8 mouse cellular contexts compared by ENCODE assay signal in genomic region chr6:29527361-29528164, GRCm38 (mm10). TPM values are rescaled to one million over a fixed set of nuclear protein-coding genes. Genes with fewer than 3 reads are reported as not detected.
DNase-seq lines count a peak whose midpoint lies in the region; ATAC-seq and TF ChIP-seq lines count a peak whose summit lies in the region.

No protein-coding gene starts in this region.

- H3K4me1 ChIP-seq in lung, adult 2 months (ENCODE audit: control insufficient read depth, insufficient read depth, low read length) = peaks cover 6% of the 10 kb centered on the region; the same call in 1 of the 2 replicates
- peaks cover 22% of the 10 kb centered on the region for H3K4me1 ChIP-seq in embryonic facial prominence, embryonic 12.5 days
- peaks cover 29% of the 10 kb centered on the region for H3K4me1 ChIP-seq in neural tube, embryonic 13.5 days (replicated peaks)

- H3K4me2 ChIP-seq in embryonic facial prominence, embryonic 12.5 days (replicated peaks) = peak overlapping the region; percentile 100
- H3K4me2 ChIP-seq in neural tube, embryonic 13.5 days = peak overlapping the region; percentile 86

- peak overlapping the region; percentile 53 for H3K4me3 ChIP-seq in lung, adult 2 months (replicated peaks; ENCODE audit: extremely low read depth, low read depth, low read length)
- peak overlapping the region; percentile 57 for H3K4me3 ChIP-seq in embryonic facial prominence, embryonic 12.5 days
- peak overlapping the region; percentile 49 for H3K4me3 ChIP-seq in neural tube, embryonic 13.5 days

- no peaks in the 10 kb centered on the region for H3K36me3 ChIP-seq in embryonic facial prominence, embryonic 12.5 days
- no peaks in the 10 kb centered on the region for H3K36me3 ChIP-seq in neural tube, embryonic 13.5 days

- no peaks in the 10 kb centered on the region for H3K9me3 ChIP-seq in embryonic facial prominence, embryonic 12.5 days
- no peaks in the 10 kb centered on the region for H3K9me3 ChIP-seq in neural tube, embryonic 13.5 days

- TF ChIP-seq CTCF in lung, adult 2 months (IDR thresholded peaks at IDR 0.05; ENCODE audit: insufficient read depth, low read length) = no peak

- no peak for ATAC-seq in embryonic facial prominence, embryonic 12.5 days (ENCODE audit: insufficient number of reproducible peaks, insufficient read depth, low FRiP score, low TSS enrichment)
- ATAC-seq in neural tube, embryonic 13.5 days (ENCODE audit: low read depth) = no peak

- no peak for TF ChIP-seq POLR2A in lung, adult 2 months (IDR thresholded peaks at IDR 0.05; ENCODE audit: borderline replicate concordance, extremely low read depth, low read depth, low read length)

- peaks cover 50% of the 10 kb centered on the region for H3K27me3 ChIP-seq in embryonic facial prominence, embryonic 12.5 days
- peaks cover 69% of the 10 kb centered on the region for H3K27me3 ChIP-seq in neural tube, embryonic 13.5 days

- intact Hi-C loops in left cerebral cortex, postnatal 25 days (cut with DNase I) = no loop called here

- no peak overlapping the region for H3K27ac ChIP-seq in embryonic facial prominence, embryonic 12.5 days
- no peak overlapping the region for H3K27ac ChIP-seq in neural tube, embryonic 13.5 days (replicated peaks)

- DNase-seq in lung, adult 2 months = no peak
- DNase-seq in lung, postnatal 4 days = no peak
- peak; percentile 28 for DNase-seq in large intestine, adult 2 months (ENCODE audit: low read depth, low spot score)
- no peak for DNase-seq in frontal cortex, postnatal 10 days (ENCODE audit: low spot score in 2 of 2)
- no peak for DNase-seq in left cerebral cortex, postnatal 25 days (ENCODE audit: low spot score in 2 of 2)
- no peak for DNase-seq in kidney, postnatal 4 days

- no peak overlapping the region for H3K9ac ChIP-seq in embryonic facial prominence, embryonic 12.5 days
- 0 out of 2 replicates have a peak overlapping the region, but pooled peaks have one; percentile 66 for H3K9ac ChIP-seq in neural tube, embryonic 13.5 days

- WGBS in lung, adult 2 months = 5% methylated on average over 34 of the region's 34 CpGs
- WGBS in embryonic facial prominence, embryonic 12.5 days = 5% methylated on average over 34 of the region's 34 CpGs
- 5% methylated on average over 34 of the region's 34 CpGs for WGBS in large intestine, adult 2 months
- 5% methylated on average over 34 of the region's 34 CpGs for WGBS in neural tube, embryonic 13.5 days

RNA-seq across cellular contexts. Expression of gene Irf5, which starts 1.1 kb away (rescaled TPM):
- polyA plus RNA-seq in lung, adult 2 months (2012; rRNA removed) = 35.2 and 36.6 TPM in 2 replicates
- 2.7 and 3.1 TPM in 2 replicates for polyA plus RNA-seq in embryonic facial prominence, embryonic 12.5 days (2016; fragmentation: Nextera tagmentation; extraction: Ambion mirVana)
- 18.5 and 20.4 TPM in 2 replicates for polyA plus RNA-seq in large intestine, adult 2 months (2012; rRNA removed)
- polyA plus RNA-seq in neural tube, embryonic 13.5 days (2015; fragmentation: Nextera tagmentation; extraction: Ambion mirVana) = 3.0 and 3.3 TPM in 2 replicates
- total RNA-seq in left cerebral cortex, postnatal 25 days (2021) = 1 to 10 TPM; 4.7 to 5.4 TPM

RNA-seq across cellular contexts. Expression of gene Kcp, which starts 19.8 kb away (rescaled TPM):
- 8.8 and 12.3 TPM in 2 replicates for polyA plus RNA-seq in lung, adult 2 months (2012; rRNA removed)
- 40.6 and 41.3 TPM in 2 replicates for polyA plus RNA-seq in embryonic facial prominence, embryonic 12.5 days (2016; fragmentation: Nextera tagmentation; extraction: Ambion mirVana)
- polyA plus RNA-seq in large intestine, adult 2 months (2012; rRNA removed) = 3.2 and 3.8 TPM in 2 replicates
- polyA plus RNA-seq in neural tube, embryonic 13.5 days (2015; fragmentation: Nextera tagmentation; extraction: Ambion mirVana) = 20.1 and 24.6 TPM in 2 replicates
- total RNA-seq in left cerebral cortex, postnatal 25 days (2021) = 1 to 10 TPM; 1.5 to 1.8 TPM

RNA-seq across cellular contexts. Expression of gene Atp6v1fnb, which starts 56.3 kb away (rescaled TPM):
- polyA plus RNA-seq in lung, adult 2 months (2012; rRNA removed) = 0.20 TPM in 1 of 2 replicates, not detected in the other
- 0.36 and 0.41 TPM in 2 replicates for polyA plus RNA-seq in embryonic facial prominence, embryonic 12.5 days (2016; fragmentation: Nextera tagmentation; extraction: Ambion mirVana)
- not detected in 2 replicates for polyA plus RNA-seq in large intestine, adult 2 months (2012; rRNA removed)
- polyA plus RNA-seq in neural tube, embryonic 13.5 days (2015; fragmentation: Nextera tagmentation; extraction: Ambion mirVana) = 0.79 TPM in 1 of 2 replicates, not detected in the other
- total RNA-seq in left cerebral cortex, postnatal 25 days (2021) = under 1 TPM in 1 of 2 experiments, not detected in 1; 0.53 TPM
